Mouse (Mus musculus) kidney, postnatal 36 days (tissue): Measurements from ENCODE around the gene Ccdc85c.

Source experiments
- DNase-seq, 2 experiments: peaks; one replicate each; pipeline ENCODE4 v3.0.0; 2021 to 2022; ENCODE audit warnings: mixed read lengths in 2 of 2

Gene Ccdc85c

DNA sequence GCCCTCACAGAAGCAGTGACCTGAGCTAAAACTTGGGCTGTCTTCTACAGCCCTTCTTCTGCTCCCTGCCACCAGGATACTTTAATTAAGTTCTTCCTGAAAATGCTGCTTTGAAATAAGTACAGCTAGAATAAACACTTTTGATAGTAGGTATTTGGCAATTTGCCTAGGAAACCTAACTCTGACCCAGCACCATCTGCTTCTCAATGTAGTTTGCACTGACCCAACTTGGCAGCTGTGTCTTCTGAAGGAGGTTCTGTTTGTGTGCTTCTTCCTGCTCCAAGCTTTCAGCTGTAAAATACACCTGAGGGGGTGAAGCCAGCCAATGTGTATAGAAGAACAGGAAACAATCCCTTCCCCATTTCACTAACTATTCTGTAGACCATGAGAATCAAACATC, 103.9 kb downstream of the Ccdc85c start:
- peak in 1 of 2 experiments; percentile 27 for DNase-seq

DNA sequence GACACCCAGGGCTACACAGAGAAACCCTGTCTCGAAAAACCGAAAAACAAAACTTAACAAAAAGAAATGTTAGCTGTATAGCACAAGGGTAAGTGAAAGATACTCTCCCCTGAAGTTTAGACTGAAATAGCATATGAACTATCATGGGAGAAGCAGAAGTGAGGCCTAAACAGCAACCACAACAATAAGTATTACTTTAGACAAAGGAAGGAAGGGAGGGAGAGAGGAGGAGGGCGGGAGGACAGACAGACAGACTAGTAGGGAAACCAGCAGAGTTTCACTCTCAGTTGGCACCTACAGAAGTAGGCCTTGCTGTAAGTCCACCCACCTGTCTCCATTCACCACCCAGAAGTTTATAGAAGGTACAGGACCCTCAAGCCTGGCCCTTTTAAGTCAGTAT, 104.8 kb downstream of the Ccdc85c start:
- DNase-seq: no peak

DNA sequence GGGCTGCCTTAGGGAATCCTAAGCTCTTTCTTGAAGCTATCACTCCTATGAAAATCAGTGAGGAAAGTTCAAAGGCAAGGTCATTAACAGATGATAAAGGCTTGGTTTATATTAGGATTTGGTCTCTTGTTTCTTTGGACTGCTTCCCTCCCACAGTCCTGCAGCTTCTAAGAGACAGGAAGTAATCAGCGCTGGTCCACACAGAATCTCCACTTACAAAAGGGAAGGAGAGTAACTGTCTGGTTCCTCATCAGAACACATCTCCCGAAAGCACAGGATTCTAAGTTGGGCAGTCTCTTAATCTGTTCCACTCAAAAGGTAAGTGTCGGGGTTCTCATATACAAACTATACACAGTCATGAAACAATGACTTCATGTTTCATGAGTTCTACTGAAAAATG, 106.3 kb downstream of the Ccdc85c start:
- no peak for DNase-seq

- DNase-seq: no peak
Measured at GRCm38 (mm10) chr12:108163706-108164105, 111.5 kb downstream of the Ccdc85c start.

- peak in 1 of 2 experiments; percentile 54 for DNase-seq
Measured at GRCm38 (mm10) chr12:108162036-108162435, 113.2 kb downstream of the Ccdc85c start.

DNA sequence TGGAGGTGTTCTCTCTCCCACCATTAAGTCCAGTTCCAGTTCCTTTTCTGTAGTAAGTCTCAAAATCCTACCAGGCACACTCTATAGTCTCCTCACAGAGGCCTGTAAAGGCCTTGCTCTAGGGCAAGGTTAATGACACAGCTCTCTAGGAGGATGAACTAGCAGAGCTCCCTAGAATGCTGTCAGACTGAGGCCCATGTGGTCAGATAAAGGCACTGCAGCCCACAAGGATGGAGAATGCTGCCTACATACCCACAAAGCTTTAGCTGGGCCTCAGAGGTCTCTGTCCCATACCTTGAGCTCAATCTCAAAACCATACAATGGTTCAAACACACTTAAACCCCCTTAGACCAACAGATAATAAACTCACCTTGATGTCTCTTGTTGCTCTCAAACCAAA, 115.4 kb downstream of the Ccdc85c start:
- DNase-seq: no peak
